Mouse (Mus musculus) c-Kit-negative CD71-positive TER-119-positive erythroid progenitor cells, embryonic 14.5 days (primary cell): ENCODE data around the gene Runx1.
A peak's percentile ranks its signal among the peaks of the same experiment; 100 is the strongest.

Experiments
- DNase-seq: peaks from one replicate; pipeline ENCODE4 v3.0.0-alpha.2; 2013; ENCODE audit warnings: low read depth, low spot score

Gene Runx1

GRCm38 (mm10) chr16:92699531-92700397, 126.2 kb downstream of the Runx1 start:
- DNase-seq = no peak

GRCm38 (mm10) chr16:92698612-92698998, 127.3 kb downstream of the Runx1 start:
- DNase-seq = peak; percentile 83

DNA sequence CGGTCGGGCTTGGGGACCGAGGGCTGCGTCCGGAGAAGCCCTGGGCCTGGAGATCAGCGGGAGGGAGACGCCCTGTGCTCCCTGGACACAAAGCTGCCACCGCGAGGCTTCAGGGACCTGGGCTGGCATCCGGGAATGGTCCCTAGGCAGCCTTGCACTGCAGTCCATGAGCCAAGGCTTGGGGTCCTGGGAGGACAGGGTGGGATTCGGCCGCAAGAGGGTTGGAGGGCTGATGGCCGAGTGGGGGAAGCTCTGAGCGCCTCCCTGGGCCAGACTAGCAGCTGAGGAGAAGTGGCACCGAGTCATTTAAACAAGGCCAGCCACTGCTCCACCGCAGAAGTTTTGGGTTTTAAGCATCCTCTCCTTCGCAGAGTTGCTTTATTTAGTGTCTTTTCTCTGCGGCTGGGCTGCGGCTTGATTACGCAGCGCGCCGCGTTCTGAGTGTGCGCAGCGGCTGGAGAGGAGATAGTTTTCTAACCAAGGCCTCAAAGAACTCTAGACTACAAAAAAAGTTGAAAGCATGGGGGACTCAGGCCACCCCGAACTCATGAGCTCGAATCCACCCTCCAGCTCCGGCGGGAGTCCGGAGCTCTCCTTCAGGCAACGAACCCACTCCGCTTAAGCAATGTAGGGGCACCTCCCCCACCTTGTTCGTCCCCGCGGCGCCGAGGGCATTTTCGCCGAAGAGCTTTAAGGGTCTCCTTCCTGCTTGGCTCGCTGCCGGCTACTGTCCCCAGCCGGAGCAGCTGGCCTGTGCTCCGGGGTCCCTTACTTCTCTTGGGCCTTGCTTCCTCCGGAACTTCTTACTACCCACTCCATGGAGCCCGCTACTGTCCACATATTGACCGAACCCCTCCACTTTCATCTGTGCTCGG, 128.0 kb downstream of the Runx1 start:
- no peak for DNase-seq

GRCm38 (mm10) chr16:92697227-92697736, 128.7 kb downstream of the Runx1 start:
- peak; percentile 75 for DNase-seq

- no peak for DNase-seq
Observed at GRCm38 (mm10) chr16:92696411-92697015, 129.4 kb downstream of the Runx1 start.

GRCm38 (mm10) chr16:92695981-92696380, 130.0 kb downstream of the Runx1 start:
- no peak for DNase-seq

DNA sequence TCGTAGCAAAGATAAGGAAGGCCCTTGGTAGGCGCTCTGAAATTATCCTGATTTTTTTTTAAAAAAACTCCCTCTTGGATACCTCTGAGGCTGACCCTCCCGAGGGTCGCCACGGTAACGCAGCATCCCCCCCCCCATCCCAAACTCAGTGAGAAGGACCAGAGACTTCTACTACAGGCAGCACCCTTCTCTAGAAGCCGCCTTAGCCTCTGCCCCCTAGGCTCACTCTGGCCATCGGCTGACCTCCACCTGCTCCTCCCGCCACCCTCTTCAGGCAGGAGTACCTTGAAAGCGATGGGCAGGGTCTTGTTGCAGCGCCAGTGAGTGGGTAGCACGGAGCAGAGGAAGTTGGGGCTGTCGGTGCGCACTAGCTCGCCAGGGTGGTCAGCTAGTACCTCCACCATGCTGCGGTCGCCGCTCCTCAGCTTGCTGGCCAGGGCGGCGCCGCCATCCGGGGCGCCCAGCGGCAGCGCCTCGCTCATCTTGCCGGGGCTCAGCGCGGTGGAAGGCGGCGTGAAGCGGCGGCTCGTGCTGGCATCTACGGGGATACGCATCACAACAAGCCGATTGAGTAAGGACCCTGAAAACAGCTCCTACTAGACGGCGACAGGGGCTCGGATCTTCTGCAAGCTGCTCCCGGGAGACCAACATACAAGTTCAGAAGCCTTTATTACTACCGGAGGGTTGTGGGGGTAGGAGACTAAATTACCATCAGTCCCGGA, 130.6 kb downstream of the Runx1 start:
- no peak for DNase-seq

DNA sequence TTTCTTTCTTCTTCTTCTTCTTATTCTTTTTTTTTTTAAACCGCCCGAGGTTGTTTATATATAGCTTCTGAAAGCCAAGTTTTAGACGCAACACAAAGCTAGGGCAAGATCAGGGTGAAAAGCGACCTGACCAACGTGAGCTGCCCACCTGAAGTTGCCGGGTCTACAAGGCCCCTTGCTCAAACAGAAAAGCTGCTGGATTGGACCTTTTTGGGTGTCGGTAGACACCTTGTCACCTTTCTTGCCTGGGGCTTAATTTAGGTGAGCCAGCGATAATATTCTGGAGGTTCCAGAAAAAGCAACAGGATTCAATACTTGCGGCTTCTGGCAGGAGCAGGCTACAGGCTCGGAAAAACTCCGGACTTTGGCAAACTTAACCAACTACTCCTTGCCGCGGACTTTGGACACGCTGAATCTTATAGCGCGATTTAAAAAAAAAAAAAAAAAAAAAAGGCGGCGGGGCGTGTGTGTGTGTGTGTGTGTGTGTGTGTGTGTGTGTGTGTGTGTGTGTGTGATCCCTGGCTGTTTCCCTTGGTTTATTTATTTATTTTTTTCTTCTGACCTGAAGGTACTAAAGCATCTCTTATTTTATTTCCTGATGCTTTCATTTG, 131.3 kb downstream of the Runx1 start:
- DNase-seq = no peak

GRCm38 (mm10) chr16:92690759-92691158, 135.2 kb downstream of the Runx1 start:
- DNase-seq = no peak

GRCm38 (mm10) chr16:92688941-92689340, 137.0 kb downstream of the Runx1 start:
- DNase-seq = no peak

DNA sequence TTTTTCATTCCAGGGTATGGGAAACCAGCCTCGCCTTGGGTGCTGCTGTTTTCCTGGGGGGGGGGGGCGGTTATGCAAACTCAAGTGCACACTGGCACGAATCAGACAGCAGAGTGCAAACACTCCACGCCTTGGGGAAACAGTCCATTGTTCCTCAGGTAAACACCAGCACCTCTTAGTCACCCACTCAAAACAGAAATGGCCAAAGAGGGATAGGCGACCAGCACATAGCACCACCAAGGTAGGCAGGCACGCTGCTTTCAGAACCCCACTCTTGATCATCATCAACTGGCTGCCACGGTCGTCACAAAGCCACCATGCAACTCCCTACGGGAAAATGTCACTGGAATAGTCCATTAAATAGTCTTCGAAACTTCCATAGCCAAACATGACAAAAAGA, 139.0 kb downstream of the Runx1 start:
- DNase-seq = no peak

GRCm38 (mm10) chr16:92685766-92686315, 140.1 kb downstream of the Runx1 start:
- no peak for DNase-seq

GRCm38 (mm10) chr16:92684423-92685211, 141.3 kb downstream of the Runx1 start:
- no peak for DNase-seq

DNA sequence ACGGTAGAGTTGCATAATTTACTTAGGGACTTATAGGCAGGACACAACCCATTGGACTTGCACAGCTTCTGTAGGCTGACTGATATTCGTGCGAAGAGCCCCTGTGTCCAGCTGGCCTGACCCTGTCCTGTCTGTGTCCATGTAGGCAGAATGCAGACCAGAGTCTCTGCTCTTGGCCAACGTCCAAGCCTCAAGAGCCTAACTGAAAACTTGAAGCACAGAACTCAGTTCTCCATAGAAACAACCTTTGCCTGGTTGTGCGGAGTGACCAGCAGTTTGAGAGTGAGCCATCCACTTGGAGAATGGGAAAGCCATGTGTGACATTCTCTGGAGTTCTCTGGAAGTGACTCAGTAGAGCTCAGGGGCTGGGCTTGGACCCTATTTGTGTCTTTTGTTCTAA, 149.3 kb downstream of the Runx1 start:
- no peak for DNase-seq

DNA sequence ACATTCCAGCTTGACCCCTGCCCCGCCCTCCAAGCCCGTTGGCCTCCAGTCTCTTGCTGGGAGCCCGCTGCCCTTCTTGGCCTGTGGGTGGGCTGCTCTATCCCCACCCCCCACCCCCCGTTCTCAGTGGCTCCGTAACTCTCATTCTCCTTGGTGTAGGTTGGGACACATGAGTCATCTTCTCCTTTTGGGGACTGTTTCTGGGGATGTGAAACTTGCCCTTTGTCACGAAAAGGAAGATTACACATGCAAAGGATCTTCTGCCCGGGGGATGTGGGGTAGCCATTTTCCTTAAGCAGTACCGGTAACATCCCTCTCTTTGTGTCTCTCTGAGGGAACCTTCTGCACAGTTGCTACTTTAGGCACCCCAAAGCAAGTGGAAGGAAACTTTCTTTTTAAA, 150.3 kb downstream of the Runx1 start:
- no peak for DNase-seq

DNA sequence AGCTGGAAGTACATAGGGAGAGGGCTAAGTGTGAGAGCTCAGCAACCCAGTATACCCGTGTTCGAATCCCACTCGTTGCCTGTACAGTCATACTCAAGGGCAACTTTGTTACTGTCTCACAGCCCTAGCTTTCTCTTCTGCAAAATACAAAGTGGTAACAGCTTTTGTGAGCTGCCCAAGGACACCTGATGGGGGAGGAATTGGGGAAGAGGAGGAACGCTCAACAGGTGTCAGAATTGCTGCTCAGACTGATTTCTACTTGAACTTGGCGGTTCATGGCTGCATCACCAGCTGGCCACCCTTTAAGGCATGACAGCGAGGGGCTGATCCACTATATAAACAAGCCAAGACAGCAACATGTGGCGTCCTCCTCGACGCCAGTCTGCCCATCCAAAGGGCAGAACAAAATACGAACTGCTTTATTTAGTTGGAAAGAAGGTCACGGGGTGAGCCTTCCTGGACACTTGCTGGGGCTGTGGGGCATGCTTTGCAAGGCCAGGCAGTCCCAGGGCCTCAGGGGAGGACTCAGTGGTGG, 151.0 kb downstream of the Runx1 start:
- DNase-seq = no peak

DNA sequence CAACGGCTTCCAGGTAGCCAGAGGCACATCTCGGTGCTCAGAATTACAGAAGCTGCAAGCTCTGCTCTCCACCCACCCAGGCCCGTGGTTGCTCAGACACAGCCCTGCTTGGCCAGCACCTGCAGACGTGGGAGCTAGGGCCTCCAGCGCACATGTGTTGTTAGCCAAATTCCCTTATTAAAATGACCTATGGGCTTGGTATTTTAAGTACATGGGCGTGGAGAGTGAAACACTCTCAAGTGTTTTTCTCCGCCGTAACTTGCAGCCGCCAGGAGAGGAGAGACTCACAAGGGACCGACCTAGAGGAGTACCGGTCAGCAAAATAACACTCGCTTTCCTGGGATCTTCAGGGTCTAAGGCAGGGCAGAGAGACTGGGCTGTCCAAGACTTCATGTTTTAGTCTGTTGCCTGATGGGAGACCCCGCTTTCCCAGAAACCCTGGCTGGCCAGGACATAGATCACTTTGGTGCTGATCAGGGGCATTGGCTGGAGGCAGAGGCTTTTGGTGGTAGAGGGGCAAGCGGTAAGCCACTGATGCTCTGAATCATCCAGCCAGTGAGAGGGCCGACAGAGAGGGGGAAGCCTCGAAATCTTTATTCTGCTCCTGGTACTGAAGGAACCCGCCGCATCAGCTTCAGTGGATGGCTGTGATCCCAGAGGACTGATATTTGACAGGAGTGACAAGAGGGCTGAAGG, 151.7 kb downstream of the Runx1 start:
- no peak for DNase-seq

DNA sequence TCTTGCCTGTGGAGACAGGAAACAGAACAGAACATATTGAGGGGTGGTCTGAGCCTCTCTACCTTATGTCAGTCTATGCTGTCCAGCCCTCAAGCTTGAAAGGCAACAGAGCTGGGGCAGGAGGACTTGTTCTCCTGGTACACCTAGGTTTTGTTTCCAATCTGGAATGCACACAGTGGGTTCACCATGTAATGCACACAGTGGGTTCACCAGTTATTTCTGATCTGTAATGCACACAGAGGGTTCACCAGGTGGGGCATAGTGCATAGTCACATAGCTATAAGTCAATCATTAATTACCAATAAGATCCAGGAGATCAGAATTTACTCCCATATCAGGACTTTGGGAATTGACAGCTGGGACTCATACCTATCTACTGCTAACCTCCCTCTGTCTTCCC, 157.1 kb downstream of the Runx1 start:
- DNase-seq = no peak

DNA sequence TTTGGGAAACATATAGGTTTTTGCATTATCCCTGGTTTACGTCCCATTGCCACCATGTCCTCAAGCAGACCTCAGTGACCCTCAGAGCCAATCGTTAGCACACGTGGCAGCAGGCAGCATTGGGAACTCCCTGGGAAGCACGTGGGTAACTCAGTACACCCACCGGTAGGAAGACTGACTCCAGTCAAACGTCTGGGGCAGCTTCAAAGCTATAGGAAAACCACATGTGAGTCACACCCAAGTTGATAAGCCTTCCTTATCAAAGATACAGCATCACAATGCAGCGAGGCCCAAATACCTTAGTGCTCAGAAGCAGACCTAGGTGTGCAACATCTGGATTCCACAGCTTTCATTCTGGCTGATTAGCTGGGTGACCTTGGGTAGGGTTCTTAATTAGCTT, 164.2 kb downstream of the Runx1 start:
- no peak for DNase-seq
